Mouse (Mus musculus) regulatory T cell (primary cell): ENCODE results near the gene Catsperg2.
"Not testable (repeated sequence)": the region's sequence is repeated elsewhere in the genome, so short reads cannot be mapped to it uniquely, and the experiment has no call there.

Experiments used
- in situ Hi-C: fragments of 300-600 bp; cut with MboI, MseI; formaldehyde crosslinking; loops from one replicate; pipeline ENCODE4 v1.15.1; 2025; ENCODE audit warnings: high pct_unique_total_duplicates

The Catsperg2 gene

DNA sequence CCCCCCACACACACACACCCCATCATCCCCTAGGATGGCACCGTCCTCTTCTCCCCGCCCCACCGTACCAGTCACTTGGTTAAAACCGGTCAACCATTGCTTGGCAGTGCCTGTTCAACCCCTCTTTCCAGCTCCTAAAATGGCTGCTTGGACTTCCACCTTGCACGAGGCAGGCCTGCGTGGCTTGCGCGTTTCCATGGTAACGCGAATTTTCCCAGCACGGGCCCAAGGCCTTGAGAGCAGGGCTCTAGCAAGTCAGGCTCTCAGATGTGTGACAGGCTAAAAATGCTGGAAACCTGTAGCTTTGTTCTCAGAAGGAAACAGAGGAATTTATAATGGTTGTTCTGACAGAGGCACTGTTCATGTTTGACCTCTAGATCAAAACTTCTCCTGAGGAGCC, at the start of gene Catsperg2:
Catsperg2 (minus strand) TSS at position 173 of the 400 bp plus-strand sequence.
- in situ Hi-C loops = not testable (repeated sequence)

DNA sequence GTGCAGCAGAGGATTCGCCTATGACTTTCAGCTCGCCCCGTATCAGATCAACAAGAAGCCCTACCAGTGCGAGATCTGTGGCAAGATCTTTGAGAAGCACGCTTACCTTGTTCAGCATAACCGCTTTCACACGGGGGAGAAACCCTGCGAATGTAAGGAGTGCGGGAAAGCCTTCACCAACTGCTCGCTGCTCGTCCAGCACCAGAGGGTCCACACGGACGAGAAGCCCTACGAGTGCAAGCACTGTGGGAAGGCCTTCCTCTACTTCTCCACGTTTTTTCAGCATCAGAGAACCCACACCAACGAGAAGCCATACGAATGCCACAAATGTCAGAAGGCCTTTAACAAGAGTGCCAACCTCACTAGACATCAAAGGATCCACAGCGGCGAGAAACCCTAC, 49.7 kb upstream of the Catsperg2 start:
- in situ Hi-C loops = no loop called here

DNA sequence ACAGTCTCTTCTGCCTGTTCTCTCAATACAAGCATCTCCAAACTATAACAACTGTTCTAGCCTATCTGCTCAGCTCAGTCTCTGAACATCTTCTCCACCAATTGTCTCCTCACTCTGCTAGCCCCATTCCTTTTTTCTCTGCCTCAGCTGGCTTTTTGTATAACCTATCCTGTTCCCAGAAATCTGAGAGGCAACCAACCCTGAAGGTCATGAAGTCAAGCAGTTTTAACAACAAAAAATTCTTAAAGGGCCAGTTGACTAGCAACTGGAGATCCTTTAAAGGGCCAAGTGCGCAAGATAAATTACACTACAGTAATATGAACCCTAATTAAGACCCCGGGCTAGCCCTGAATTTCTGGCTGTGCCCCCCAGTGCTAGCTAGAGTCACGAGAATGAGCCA, 47.5 kb upstream of the Catsperg2 start:
- in situ Hi-C loops = no loop called here

DNA sequence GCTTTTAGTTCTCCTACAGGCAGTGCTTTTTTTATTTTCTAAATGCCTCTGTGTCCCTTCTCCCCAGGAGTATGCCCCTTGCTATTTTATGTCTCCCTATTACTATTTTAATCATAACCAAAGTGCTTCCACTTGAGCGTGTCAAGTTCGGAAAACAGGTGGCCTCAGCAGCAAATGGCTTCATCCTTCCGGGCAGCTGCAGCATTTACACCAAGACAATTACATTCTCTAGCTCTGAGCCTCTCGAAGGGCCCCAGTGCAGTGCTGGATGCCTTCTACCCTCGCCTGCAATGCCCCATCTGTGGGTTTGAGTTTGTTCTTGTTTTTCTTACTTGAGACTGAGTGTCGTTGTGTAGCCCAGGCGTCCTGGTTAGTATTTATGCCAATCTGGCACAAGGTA, 46.7 kb upstream of the Catsperg2 start:
- in situ Hi-C loops = no loop called here

DNA sequence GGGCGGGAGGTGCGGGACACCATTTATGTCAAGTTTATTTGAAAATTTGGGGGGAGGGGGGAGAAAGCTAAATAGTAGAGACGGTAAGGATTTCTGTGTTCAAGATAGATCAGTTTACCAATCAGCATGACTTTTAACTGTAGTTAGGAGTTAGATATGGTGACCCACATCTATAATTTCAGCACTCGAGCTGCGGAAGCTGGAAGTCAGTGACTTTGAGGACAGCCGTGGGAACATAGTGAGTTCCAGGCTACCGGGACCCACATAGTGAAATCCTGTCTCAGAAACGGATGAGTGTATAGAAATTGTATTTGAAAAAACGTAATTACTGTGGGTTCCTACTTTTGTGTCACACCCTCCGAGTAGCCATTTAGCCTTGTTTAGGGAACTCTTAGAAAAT, 42.1 kb upstream of the Catsperg2 start:
- in situ Hi-C loops = loop anchor here (5.0 kb wide), 1 partner anchor 43 kb away; no protein-coding TSS in a partner anchor

DNA sequence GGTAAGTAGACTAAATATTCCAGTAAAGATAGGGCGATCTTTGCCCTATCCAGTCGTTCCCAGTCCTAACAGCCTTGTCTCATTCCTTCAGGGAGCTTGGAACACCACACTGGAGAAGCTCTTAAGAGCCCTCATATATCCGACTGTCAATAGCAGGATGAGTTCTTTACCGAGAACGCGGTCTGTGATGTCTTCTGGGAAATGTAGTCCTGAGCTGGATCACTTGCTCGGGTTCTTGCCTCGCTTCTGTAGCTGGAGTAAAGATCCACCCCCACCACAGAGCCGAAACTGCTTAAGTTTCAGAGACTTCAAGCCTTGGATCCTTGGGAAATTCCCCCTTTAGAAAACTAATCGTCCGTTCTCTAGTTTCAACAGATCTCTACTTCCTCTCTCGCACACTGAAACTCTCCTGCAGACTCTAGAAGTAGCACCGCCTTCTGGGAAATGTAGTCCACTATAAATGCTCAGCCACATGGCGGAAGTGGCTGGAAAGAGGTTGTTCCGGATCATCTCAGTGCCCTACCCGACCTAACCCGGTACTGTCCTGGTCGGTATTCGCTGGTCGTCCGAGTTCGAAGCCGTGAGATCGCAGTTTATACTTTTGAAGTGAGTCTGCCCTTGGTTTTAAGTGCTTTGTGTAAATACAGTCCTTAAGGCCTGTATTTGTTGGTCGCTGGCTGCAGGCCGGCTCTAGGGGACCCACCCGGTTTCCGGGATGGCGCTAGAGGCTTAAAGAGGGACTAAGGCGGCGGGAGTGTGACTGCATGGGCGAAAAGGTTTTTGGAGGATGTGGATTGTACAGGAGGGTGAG, 41.5 kb upstream of the Catsperg2 start, which contains the start of gene Zfp84:
Zfp84 (plus strand) TSS at position 463 of the 811 bp plus-strand sequence.
- in situ Hi-C loops = loop anchor here (5.0 kb wide), 1 partner anchor 44 kb away; no protein-coding TSS in a partner anchor

DNA sequence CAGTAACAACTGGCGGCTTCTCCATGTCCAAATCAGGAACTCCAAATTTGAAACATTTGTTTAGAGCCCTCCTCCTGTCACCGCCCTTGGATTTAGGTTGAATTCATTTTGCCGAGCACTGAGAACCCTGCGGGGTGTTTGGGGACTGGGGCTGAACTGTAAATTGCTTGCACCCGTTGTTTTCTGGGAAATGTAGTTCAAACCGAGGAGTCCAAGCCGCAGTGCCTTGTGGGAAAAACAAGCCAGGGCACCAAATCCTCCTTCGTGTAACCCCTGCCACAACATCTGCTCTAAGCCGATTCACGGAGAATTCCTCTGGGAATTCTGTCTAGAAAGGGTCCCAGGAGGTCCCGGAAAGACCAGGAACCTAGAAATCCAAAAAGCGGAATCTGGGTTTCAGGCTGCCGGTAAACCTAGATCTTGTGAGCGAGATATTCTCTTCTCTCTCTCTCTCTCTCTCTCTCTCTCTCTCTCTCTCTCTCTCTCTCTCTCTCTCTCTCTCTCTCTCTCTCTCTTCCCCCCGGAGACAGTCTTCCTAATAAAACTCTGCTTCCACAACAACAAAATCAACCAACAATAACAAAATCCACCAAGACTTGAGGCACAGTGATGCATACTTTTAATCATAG, 40.3 kb upstream of the Catsperg2 start:
- in situ Hi-C loops = loop anchor here (5.0 kb wide), 1 partner anchor 45 kb away; no protein-coding TSS in a partner anchor

DNA sequence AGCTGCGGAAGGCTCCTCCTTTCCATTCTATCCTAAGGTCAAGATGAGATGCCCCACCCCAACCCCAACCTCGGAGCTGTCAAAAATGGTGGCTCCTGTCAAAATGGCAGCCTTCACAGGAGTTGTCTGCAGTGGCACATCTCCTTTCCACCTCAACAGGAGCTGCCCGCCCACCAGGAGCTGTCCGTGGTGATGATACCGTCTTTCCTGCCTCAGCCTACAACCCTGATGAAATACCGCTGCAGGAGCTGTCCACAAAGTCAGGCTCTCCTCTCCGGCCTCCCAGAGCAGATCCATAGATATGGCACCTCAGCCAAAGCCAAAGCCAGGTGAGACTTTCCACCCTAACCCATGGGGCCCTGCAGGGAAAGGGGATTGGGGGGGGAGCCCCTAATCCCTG, 37.9 kb upstream of the Catsperg2 start:
- in situ Hi-C loops = loop anchor here (5.0 kb wide), 1 partner anchor 48 kb away; no protein-coding TSS in a partner anchor

DNA sequence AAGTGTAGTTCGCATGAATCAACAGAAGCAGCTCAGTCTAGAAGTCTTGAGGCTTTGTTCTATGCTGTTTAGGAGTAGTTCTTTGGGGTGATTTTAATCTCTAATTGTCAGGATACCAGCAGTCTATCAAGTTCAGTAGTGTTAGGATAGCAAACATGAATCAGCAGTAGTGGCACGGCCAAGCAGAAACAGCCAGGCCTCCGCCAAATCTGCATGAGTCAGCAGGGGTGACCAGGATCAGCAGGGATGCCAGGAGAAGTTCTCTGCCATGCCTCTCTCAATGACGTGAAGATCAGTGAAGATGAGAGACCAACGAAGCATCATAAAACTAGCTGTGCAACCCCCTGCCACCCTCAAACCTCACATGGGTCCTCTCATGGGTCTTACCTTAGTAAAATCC, 33.6 kb upstream of the Catsperg2 start:
- in situ Hi-C loops = no loop called here

DNA sequence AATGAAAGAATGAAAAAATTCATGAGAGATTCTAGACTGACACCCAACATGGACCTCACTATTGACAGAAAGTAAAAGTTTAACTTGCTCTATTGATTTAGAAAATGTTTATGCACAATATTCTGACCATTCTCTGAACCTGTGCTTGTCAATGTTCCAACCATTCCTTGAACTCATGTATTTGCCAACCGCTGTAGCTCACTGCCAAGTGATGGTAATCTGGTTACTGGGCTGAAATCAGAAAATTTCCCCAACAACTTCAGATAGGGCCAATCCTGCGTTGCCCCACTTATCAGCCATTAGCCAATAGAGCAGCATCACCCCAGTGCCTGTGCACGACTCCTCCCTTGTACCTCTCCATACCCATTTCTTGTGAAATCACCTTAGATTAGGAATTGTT, 15.4 kb upstream of the Catsperg2 start:
- in situ Hi-C loops = no loop called here

DNA sequence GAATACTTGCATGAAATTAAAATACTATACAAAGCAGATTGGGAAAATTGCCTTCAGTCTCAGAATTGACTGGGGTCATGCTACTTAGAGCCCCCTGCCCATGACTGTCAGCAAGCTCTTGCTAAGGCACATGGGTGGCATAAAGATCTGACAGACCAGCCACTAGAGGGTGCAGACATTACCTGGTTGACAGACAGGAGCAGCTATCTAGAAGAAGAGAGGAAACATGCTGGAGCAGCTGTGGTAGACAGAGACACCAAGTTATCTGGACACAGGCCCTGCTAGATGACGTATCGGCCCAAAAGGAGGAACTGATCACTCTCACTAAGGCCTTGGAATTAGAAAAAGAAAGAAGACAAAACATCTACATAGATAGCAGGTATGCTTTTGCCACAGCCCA, 1.2 kb upstream of the Catsperg2 start:
- in situ Hi-C loops = no loop called here

DNA sequence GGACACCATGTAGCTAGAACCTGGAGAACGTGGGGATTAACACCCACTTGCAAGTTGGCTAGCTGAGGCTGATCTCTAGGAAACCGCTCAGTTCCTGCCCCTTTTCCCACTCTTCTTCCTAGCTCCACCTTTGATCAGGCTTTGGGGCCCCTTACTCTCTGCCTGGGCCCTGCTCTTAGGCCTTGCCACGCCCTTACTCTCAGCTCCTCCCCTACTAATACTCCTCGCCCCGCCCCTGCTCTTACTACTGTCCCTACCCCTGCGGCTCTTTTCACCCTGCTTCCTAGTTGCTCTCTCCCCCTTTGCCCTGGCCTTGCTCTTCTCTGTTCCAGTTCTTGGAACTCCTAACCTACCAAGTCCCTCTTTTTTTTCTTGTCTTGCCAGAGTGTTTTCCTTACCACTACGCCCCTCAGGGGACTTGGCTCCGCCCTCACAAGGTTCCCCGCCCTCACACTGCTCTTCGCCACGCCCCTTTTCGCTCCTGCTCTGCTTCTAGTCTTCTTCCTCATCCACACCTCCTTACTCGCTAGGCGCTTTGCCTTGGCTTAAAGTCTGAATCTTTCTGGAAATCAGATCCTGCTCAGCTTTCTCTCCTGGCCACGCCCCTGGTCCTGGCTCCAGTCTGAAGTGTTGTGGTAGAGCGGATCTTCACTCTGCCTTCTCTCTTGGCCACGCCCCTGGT, 1.2 kb downstream of the Catsperg2 start:
- in situ Hi-C loops = not testable (repeated sequence)

DNA sequence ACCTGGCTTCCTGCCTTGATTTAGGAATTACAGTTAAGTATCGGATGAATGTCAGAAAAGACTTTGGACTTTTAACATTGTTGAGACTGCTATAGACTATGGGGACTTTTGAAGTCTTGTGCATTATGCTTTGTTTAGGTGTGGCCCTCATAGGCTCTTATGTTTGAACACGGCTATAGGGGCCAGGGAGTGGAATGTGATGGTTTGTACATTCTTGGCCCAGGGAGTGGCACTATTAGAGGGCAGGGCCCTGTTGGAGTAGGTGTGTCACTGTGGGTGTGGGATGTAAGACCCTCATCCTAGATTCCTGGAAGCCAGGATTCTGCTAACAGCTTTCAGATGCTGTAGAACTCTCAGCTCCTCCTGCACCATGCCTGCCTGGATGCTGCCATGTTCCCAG, 17.9 kb downstream of the Catsperg2 start:
- in situ Hi-C loops = loop anchor here (10.0 kb wide), 1 partner anchor 374 kb away; no protein-coding TSS in a partner anchor

DNA sequence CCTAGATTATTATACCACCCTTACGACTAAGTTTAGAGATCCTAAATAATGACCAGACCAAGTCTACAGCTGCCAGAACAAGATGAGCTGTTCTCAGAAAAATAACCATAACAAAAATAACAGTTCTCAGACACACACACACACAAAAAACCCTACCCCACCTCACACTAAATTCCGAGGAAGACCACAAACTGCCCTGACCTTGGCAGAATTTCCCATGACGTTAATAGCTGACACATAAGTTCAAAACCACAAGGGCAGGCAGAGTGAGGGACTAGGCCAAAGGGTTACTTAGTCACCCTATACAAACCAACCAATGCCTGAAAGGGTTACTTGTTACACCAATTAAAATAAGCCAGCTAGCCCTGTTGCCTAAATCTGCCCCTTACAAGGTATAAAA, 31.6 kb downstream of the Catsperg2 start:
- in situ Hi-C loops = not testable (repeated sequence)

DNA sequence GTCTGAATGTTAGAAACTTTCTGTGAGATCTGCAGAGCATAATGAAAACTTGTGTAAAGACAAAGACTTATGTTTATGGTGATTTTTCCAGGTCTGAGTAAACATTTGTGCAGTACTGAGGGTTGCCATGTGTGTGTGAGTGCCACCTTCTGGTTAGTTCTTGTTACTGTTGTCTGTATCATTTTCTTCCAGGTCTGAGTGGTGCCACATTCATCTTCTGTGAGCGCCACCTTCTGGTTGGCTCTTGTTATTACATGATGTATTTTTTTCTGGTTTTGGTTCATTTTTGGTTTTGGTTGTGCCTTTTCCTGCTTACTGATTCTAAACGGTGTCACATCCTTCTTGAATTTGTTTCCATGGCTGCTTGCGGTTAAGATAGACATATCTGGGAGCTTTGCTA, 45.0 kb downstream of the Catsperg2 start:
- in situ Hi-C loops = no loop called here
